Mouse (Mus musculus): ENCODE measurements around the gene Csrp1. TPM values are rescaled to one million over a fixed set of nuclear protein-coding genes. Genes with fewer than 3 reads are reported as not detected.

The Csrp1 gene
- total RNA-seq, 2 experiments from 2014 or later = 197 to 219 TPM

GRCm38 (mm10) chr1:135694181-135694580 lies 25.7 kb upstream of the Csrp1 start:
- DNase-seq (ENCODE audit: extremely low spot score in 1 of 2, low spot score in 1 of 2) = no peak

DNA sequence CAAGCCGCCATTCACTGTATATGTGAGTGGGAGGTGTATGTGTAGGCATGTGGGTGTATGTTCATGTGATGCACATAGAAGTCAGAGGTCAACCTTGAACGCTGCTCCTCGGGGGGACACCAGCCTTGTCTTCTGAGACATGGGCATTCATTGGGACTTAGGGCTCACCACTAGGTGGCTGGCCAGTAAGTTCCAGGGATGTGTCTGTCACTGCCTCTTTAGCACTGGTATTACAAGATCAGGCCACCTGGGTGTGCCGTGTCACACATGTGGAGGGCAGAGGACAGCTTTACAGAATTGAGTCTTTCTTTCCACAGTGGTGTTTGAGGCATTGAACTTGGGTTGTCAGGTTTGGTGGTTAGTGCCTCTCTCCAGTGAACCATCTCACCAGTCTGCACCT lies 22.4 kb upstream of the Csrp1 start:
- DNase-seq (ENCODE audit: extremely low spot score in 1 of 2, low spot score in 1 of 2) = no peak

DNA sequence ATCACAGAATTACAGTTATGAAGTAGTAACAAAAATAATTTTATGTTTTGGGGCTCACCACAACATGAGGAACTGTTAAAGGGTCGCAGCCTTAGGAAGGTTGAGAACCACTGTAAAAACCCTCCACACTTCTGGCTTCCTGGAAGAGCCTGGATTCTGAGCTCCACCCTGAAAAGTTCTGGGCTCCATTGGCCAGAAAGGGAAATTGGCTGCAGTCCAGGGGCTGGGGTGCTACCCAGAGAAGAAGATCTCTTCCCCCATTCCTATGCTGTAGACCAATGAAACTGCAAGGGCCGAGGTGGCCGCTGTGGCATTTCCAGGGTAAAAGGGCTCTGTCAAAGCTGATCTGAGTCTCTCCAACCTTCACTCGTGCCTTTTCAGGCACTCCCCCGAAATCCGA lies 21.8 kb upstream of the Csrp1 start:
- DNase-seq (ENCODE audit: extremely low spot score in 1 of 2, low spot score in 1 of 2) = no peak

DNA sequence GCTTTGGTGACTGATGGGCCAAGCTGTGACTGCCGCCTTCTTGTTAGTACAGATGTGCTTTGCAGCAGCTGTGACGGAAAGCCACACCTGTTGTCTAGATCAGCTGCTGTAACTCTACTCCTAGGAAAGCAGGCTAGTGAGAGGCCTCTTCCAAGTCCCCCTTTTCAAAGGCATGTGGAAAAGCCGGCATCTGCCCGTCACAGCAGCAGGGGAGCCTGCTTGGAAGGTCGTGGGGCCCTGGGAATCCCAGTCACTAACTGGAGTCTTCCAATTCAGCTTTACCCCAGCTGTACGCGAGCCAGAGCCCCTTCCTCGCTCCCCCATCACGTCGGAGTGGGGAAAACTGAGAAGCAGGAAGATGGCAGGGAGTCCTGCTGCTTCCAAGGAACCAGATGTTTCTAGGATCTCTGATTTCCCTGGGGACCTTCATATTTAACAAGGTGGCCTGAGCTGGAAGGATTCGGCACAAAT lies 21.4 kb upstream of the Csrp1 start:
- DNase-seq (ENCODE audit: extremely low spot score in 1 of 2, low spot score in 1 of 2) = no peak

DNA sequence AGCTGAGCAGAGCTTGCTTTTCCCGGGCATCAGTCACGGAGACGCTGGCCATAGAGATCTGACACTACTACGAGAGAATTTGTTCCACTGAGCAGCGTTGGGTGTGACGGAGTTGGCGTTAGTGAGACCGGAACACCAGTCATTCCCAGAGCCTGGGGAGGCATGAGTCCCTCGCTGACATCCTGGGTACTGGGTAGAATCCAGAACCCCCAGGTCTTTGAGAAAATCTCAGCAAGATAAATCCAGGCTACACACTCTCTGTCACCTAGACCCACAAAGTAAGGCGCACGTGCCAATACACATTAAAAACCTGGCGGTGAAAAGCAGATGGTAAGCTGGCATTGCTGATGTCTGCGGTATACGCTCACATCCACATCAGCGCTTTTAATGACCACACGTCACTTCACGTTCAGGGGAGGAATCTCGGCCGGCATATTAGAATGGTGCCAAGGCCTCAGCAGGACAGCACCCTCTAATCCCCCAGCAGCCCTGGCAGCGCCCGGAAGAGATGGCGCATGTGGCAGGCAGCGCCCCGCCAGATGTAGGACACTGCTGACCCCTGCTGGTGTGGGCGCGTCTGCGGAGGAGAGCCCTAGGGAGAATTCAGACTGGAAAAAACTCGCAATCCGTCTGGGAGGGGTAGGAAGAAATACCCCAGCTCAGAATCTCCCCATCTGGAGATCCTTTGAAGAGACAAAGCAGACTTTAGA lies 20.7 kb upstream of the Csrp1 start:
- peak; percentile 68 to 82 for DNase-seq (ENCODE audit: extremely low spot score in 1 of 2, low spot score in 1 of 2)

GRCm38 (mm10) chr1:135699892-135700291 lies 20.0 kb upstream of the Csrp1 start:
- DNase-seq (ENCODE audit: extremely low spot score in 1 of 2, low spot score in 1 of 2) = no peak

- DNase-seq (ENCODE audit: extremely low spot score in 1 of 2, low spot score in 1 of 2) = peak; percentile 57 to 91
Observed at GRCm38 (mm10) chr1:135700605-135701004, 19.3 kb upstream of the Csrp1 start.

GRCm38 (mm10) chr1:135701314-135701713 lies 18.5 kb upstream of the Csrp1 start:
- no peak for DNase-seq (ENCODE audit: extremely low spot score in 1 of 2, low spot score in 1 of 2)

- no peak for DNase-seq (ENCODE audit: extremely low spot score in 1 of 2, low spot score in 1 of 2)
Observed at GRCm38 (mm10) chr1:135702722-135703121, 17.1 kb upstream of the Csrp1 start.

GRCm38 (mm10) chr1:135704317-135704821 lies 15.5 kb upstream of the Csrp1 start:
- DNase-seq (ENCODE audit: extremely low spot score in 1 of 2, low spot score in 1 of 2) = no peak

GRCm38 (mm10) chr1:135708369-135708768 lies 11.5 kb upstream of the Csrp1 start:
- DNase-seq (ENCODE audit: extremely low spot score in 1 of 2, low spot score in 1 of 2) = no peak

- no peak for DNase-seq (ENCODE audit: extremely low spot score in 1 of 2, low spot score in 1 of 2)
Observed at GRCm38 (mm10) chr1:135711126-135711525, 8.7 kb upstream of the Csrp1 start.

DNA sequence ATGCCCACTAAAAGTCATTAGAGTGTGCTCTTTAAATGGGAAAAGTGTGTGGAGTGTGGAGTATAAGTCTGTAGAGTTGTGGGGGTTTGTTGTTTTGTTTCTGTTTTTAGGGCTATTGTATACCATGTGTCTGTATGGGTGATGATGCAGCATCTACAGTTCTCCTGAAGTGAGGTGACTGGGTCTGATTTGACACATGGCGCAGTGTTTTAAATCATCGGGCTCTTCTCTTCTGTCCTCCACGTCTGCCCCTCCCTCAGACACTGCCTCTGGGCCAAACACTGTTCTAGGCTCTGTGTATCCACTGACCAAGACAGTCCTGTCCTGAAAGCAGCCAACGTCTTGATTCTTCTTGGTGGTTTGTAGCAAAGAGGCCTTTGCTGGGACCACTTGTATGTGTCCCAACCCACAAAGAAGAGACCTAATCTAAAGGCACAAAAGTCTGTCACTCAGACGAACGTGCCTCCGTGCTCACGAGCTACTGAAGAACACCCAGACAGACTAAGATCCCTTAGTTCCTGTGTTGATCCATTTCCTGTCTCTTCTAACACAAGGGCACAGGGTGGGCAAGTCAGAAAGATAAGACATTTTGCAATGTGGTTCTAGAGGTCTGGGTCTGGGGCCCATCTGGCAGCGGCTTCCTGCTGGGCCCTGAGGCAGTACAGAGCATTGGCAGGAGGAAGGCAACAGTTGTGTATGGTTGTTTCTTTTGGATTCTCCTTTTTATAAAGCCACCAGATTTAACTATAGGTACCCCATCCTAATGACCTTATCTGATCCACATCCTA lies 5.6 kb upstream of the Csrp1 start:
- DNase-seq (ENCODE audit: extremely low spot score in 1 of 2, low spot score in 1 of 2) = no peak

DNA sequence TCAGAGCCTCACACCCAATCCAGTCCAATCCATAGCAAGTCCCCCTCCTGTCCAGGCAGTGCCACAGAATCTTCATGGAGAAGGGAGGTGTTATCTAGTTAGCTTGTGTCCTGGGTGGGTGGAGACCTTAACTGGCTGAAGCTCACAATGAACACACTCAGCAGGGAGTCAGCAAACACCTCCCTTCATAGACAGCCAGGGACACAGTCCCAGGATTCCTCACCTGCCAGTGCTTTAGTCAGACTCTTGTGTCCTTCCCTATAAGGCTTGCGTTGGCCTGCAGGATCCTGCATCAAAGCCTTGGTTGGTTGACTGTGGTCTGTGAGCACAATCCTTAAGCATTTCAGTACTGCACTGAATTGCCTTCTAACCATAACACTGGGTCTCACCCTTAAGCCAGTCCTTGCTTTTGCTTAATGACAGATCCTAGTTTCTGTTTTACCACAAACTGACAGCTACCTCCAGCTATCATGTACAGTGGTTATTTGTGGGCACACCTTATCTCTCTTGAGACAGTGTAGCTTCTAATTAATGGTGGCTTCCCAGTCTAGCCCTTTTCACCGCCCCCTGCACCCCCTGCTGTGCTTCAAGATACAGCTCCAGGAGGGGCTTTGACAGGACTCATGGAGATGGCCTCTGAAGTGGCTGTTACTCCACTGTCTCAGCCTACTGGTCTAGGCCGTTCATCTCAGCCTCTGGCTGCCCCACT lies 4.8 kb upstream of the Csrp1 start:
- no peak for DNase-seq (ENCODE audit: extremely low spot score in 1 of 2, low spot score in 1 of 2)

- peak; percentile 46 to 63 for DNase-seq (ENCODE audit: extremely low spot score in 1 of 2, low spot score in 1 of 2)
Observed at GRCm38 (mm10) chr1:135719486-135719885, 375 bp upstream of the Csrp1 start.

DNA sequence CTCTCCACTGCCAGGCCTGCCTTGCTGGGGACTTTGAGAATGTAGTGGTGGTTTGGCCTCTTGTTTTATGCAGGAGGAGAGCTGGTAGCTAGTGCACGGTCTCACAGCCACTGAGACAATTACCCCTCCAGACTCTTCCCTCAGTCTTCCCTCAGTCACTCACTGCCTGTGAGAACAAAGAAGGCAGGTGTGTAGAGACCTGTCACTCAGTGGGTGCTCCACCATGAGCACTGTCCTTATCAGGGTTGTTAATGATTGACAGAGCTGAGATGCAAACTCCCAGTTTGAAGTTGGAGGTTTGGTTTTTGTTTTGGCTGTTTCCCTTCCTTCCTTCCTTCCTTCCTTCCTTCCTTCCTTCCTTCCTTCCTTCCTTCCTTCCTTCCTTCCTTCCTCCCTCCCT lies 3.2 kb downstream of the Csrp1 start:
- DNase-seq (ENCODE audit: extremely low spot score in 1 of 2, low spot score in 1 of 2) = no peak

DNA sequence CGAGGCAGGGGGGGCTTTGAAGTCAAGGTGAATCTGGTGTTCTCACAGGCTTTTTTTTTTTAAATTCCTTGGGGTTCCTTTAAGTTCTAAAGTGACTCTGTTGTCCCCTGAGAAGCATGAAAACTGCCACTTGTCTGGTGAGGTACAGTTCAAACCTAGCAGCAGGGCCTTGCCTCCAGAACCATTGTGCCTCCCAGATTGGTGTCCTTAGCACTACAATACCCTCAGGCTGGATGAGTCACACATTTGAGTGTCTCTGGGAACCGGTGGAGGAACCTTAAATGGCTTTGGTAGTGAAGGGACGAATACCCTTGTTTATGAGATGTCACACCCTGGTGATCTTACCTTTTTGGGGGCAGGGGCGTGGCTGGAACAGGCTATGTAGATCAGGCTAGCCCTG lies 4.3 kb downstream of the Csrp1 start:
- DNase-seq (ENCODE audit: extremely low spot score in 1 of 2, low spot score in 1 of 2) = no peak

- no peak for DNase-seq (ENCODE audit: extremely low spot score in 1 of 2, low spot score in 1 of 2)
Observed at GRCm38 (mm10) chr1:135725324-135725723, 5.5 kb downstream of the Csrp1 start.

DNA sequence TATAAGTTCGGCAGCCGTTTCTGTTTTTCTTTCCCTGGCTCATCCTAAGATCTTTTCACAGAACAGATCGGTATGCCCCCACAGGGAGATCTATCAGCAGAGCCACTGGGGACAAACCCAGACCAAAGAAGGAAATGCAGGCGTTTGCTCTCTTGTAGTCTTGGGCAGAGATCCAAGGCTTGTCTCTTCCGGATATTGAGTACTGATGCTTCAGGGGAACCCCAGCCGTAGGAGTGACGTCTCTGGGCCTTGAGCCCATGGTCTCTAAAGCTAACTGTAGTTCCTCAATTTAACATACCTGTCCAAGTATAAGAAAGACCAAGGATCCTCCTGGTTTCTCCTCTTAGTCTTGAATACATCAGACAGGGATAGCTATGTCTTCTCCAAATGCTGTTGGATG lies 6.1 kb downstream of the Csrp1 start:
- no peak for DNase-seq (ENCODE audit: extremely low spot score in 1 of 2, low spot score in 1 of 2)

DNA sequence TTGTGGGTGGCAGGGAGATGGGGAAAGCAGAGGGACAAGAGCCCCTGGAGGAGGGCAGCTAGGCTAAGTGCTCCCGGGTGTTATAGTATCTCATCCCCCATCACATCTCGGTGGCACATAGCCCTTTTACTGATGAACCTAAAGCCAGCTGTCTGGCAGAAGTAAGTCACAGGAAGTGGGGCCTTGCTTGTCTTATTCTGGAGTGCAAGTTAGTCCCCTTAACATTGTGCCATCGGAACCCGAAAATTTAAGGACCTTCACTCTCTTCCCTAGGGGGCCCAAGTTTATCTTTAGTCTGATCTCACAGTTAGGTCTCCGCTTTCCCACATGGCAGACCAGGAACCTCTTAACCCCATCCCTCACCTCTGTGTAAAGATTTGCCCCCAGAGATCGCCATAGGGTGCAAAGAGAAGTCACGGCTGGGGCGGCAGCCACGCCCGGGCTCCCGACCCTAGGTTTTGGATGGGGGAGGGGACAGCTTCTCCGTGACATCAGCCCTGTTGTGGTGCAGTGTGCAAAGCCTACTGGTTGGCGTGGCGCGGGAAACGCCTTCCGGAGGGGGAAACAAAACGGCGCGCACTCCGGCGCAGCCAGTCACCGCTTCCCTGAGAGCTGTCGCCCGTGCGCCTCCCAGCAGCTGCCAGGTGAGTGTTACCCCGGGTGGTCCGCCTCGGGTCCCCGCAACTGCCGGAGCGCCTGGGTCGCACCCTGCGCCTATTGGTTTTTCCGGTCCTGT lies 8.9 kb downstream of the Csrp1 start:
- DNase-seq (ENCODE audit: extremely low spot score in 1 of 2, low spot score in 1 of 2) = peak; percentile 67 to 72

Data from layer of hippocampus, postnatal 25 days (tissue).